Mouse (Mus musculus) lung, postnatal 0 days (tissue): ENCODE data around the gene Bhlhe23. TPM values are rescaled to one million over a fixed set of nuclear protein-coding genes. Genes with fewer than 3 reads are reported as not detected.
A peak's percentile ranks its signal among the peaks of the same experiment; 100 is the strongest.

ENCODE experiments used
- ATAC-seq: fragments of 200-750 bp; cut with Nextera tagmentation; 2 replicates; pipeline ENCODE4 v1.8.0; 2017; ENCODE audit warnings: moderate library complexity
- DNase-seq: peaks from one replicate; pipeline ENCODE4 v3.0.0-alpha.2; 2016; ENCODE audit warnings: low spot score
- H3K27ac ChIP-seq: fragments of 300-500 bp; sonication (generic); 2 replicates; pipeline ENCODE4 v1.5.1; 2014; ENCODE audit warnings: antibody characterized with exemption, mild to moderate bottlenecking, low read length, mixed read lengths
- H3K27me3 ChIP-seq: fragments of 300-500 bp; sonication (generic); replicated peaks from 2 replicates; pipeline ENCODE4 v1.6.1; 2014; ENCODE audit warnings: low read length, mixed read lengths; ENCODE audit not compliant: insufficient read depth
- H3K36me3 ChIP-seq: fragments of 300-500 bp; sonication (generic); 2 replicates; pipeline ENCODE4 v1.6.1; 2014; ENCODE audit warnings: low read length, mixed read lengths; ENCODE audit not compliant: insufficient read depth
- H3K4me1 ChIP-seq: fragments of 300-500 bp; sonication (generic); 2 replicates; pipeline ENCODE4 v1.6.1; 2014; ENCODE audit warnings: antibody characterized with exemption, low read depth, low read length, mixed read lengths; ENCODE audit not compliant: insufficient read depth
- H3K4me2 ChIP-seq: fragments of 300-500 bp; sonication (generic); replicated peaks from 2 replicates; pipeline ENCODE4 v1.6.1; 2014; ENCODE audit warnings: low read depth, mild to moderate bottlenecking, low read length, moderate library complexity, mixed read lengths
- H3K4me3 ChIP-seq: fragments of 300-500 bp; sonication (generic); 2 replicates; pipeline ENCODE4 v1.5.1; 2014; ENCODE audit warnings: low read depth, low read length
- H3K9ac ChIP-seq: fragments of 300-500 bp; sonication (generic); replicated peaks from 2 replicates; pipeline ENCODE4 v1.6.1; 2014; ENCODE audit warnings: low read depth, mild to moderate bottlenecking
- H3K9me3 ChIP-seq: fragments of 300-500 bp; sonication (generic); 2 replicates; pipeline ENCODE4 v1.6.1; 2016; ENCODE audit warnings: low read length, mixed read lengths
- CTCF ChIP-seq: IDR thresholded peaks from 2 replicates; pipeline ENCODE4 v1.5.1; 2016; ENCODE audit warnings: antibody characterized with exemption, mild to moderate bottlenecking
- EP300 ChIP-seq: IDR thresholded peaks from 2 replicates; pipeline ENCODE4 v1.6.1; 2016; ENCODE audit warnings: antibody characterized with exemption, mild to moderate bottlenecking, control low read depth
- WGBS: fragments of 180-500 bp; shearing (Covaris S2); extraction: QIAGEN DNeasy Blood & Tissue Kit; methylation state at CpG from one replicate; pipeline ENCODE4 v1.1.7; 2014; 5-methylcytosine and 5-hydroxymethylcytosine counted together
- polyA plus RNA-seq: library from polyadenylated mRNA; unstranded; fragments of >200 nt; fragmentation: Nextera tagmentation; extraction: Ambion mirVana; gene quantifications from 2 replicates; pipeline ENCODE4 v1.2.1, GENCODE M21; 2015

Bhlhe23 gene
- polyA plus RNA-seq, 1 experiment from 2014 or later: not detected

GRCm38 (mm10) chr2:180731984-180732383, 44.7 kb downstream of the Bhlhe23 start:
- H3K27me3 ChIP-seq: no peaks in the 10 kb centered on the region
- no peak overlapping the region for H3K27ac ChIP-seq
- no peak for TF ChIP-seq EP300
- no peak for TF ChIP-seq CTCF
- no peaks in the 10 kb centered on the region for H3K9me3 ChIP-seq
- H3K4me3 ChIP-seq: no peak overlapping the region
- H3K4me2 ChIP-seq: no peak overlapping the region
- H3K4me1 ChIP-seq: no peaks in the 10 kb centered on the region
- no peak for DNase-seq
- no peak for ATAC-seq
- H3K36me3 ChIP-seq: no peaks in the 10 kb centered on the region
- no peak overlapping the region for H3K9ac ChIP-seq
- WGBS: 46% methylated on average over 5 of the region's 6 CpGs

- Histone ChIP-seq H3K27ac (no peak overlapping the region), H3K4me2 (no peak overlapping the region), H3K36me3 (no peaks in the 10 kb centered on the region), H3K9ac (no peak overlapping the region), H3K4me3 (no peak overlapping the region), H3K27me3 (no peaks in the 10 kb centered on the region), H3K9me3 (no peaks in the 10 kb centered on the region), H3K4me1 (no peaks in the 10 kb centered on the region)
- no peak for ATAC-seq
- WGBS: 38% methylated on average over 3 of the region's 3 CpGs
- no peak for DNase-seq
- TF ChIP-seq CTCF (no peak), EP300 (no peak)
Observed at GRCm38 (mm10) chr2:180731036-180731435, 45.7 kb downstream of the Bhlhe23 start.

GRCm38 (mm10) chr2:180727613-180728021, 49.1 kb downstream of the Bhlhe23 start:
- TF ChIP-seq CTCF (no peak), EP300 (no peak)
- Histone ChIP-seq H3K9me3 (no peaks in the 10 kb centered on the region), H3K9ac (no peak overlapping the region), H3K27me3 (no peaks in the 10 kb centered on the region), H3K36me3 (0 out of 2 replicates have a peak, but pooled peaks cover 3% of the 10 kb centered on the region), H3K4me3 (no peak overlapping the region), H3K4me1 (peaks cover 4% of the 10 kb centered on the region; the same call in 1 of the 2 replicates), H3K4me2 (no peak overlapping the region), H3K27ac (no peak overlapping the region)
- WGBS: 46% methylated on average over 4 of the region's 4 CpGs
- no peak for ATAC-seq
- DNase-seq: no peak

- Histone ChIP-seq H3K27ac (no peak overlapping the region), H3K36me3 (peaks cover 9% of the 10 kb centered on the region; the same call in 1 of the 2 replicates), H3K27me3 (no peaks in the 10 kb centered on the region), H3K4me1 (peaks cover 4% of the 10 kb centered on the region; the same call in 1 of the 2 replicates), H3K4me3 (no peak overlapping the region), H3K9me3 (no peaks in the 10 kb centered on the region), H3K4me2 (no peak overlapping the region), H3K9ac (no peak overlapping the region)
- WGBS: 37% methylated on average over 6 of the region's 6 CpGs
- no peak for ATAC-seq
- DNase-seq: peak; percentile 28
- TF ChIP-seq CTCF: no peak
Observed at GRCm38 (mm10) chr2:180726658-180727442, 49.9 kb downstream of the Bhlhe23 start.

GRCm38 (mm10) chr2:180725856-180726629, 50.7 kb downstream of the Bhlhe23 start:
- no peaks in the 10 kb centered on the region for H3K9me3 ChIP-seq
- no peak overlapping the region for H3K9ac ChIP-seq
- DNase-seq: no peak
- no peak overlapping the region for H3K27ac ChIP-seq
- no peak overlapping the region; the same call in 1 of the 2 replicates for H3K4me2 ChIP-seq
- H3K4me1 ChIP-seq: peaks cover 4% of the 10 kb centered on the region; the same call in 1 of the 2 replicates
- H3K36me3 ChIP-seq: peaks cover 16% of the 10 kb centered on the region; the same call in 1 of the 2 replicates
- no peaks in the 10 kb centered on the region for H3K27me3 ChIP-seq
- H3K4me3 ChIP-seq: no peak overlapping the region
- WGBS: 21% methylated on average over 8 of the region's 8 CpGs
- TF ChIP-seq EP300: no peak
- TF ChIP-seq CTCF: no peak
- no peak for ATAC-seq

- Histone ChIP-seq H3K4me1 (peaks cover 4% of the 10 kb centered on the region; the same call in 1 of the 2 replicates), H3K9ac (no peak overlapping the region), H3K27me3 (no peaks in the 10 kb centered on the region), H3K36me3 (peaks cover 23% of the 10 kb centered on the region; the same call in 1 of the 2 replicates), H3K4me2 (peak overlapping the region; percentile 54), H3K9me3 (no peaks in the 10 kb centered on the region), H3K27ac (no peak overlapping the region), H3K4me3 (peak overlapping the region; percentile 23; the same call in 1 of the 2 replicates)
- DNase-seq: no peak
- 0% methylated on average over 6 of the region's 6 CpGs for WGBS
- TF ChIP-seq CTCF: no peak
- no peak for TF ChIP-seq EP300
- ATAC-seq: no peak
Observed at GRCm38 (mm10) chr2:180725414-180725778, 51.3 kb downstream of the Bhlhe23 start.
